Mouse (Mus musculus) neural tube, embryonic 10.5 days (tissue): ENCODE results near the gene Umodl1.
A peak's percentile ranks its signal among the peaks of the same experiment; 100 is the strongest.

Source experiments
- DNase-seq: peaks from one replicate; pipeline ENCODE4 v3.0.0-alpha.2; 2017; ENCODE audit warnings: low spot score; ENCODE audit errors: extremely low spot score

The Umodl1 gene

DNA sequence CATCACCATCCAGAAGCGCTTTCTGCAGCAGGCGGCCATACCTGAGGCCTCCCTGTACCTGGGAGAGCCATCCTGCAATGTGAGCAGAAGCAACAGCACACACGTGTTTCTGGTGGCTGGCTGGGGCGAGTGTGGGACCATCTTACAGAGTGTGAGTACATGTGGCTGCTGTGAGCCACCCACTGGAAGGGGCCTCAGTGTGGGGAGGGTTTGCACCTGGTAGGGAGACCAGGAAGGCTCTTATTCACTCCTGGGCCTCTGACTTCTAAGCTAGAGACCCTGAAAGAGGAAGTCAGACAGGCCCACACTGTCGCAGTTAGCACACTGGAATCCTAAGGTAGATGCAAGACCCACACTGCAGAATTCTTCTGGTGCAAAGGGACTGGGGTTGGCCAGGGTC is 41.9 kb downstream of the Umodl1 start:
- no peak for DNase-seq

GRCm38 (mm10) chr17:31000897-31001296 is 46.5 kb downstream of the Umodl1 start:
- peak; percentile 62 for DNase-seq

DNA sequence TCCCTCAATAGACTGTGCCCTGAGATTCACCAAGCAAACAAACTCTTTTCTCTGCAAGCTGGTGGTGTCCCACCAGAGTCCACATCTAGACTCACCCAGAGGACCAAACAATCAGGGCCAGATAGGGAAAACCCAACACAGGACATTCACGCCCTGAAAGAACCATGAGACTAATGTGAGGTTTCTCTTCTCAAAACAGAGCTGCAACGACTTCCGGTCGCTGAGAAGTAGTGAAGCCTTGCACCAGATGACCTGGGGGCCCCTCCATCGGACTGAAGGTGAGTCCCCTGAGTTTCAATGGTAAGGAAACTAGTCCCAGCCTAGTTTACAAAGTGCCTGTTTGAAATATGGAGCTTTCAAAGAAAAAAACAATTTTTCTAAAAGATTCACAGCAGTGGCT is 48.2 kb downstream of the Umodl1 start:
- no peak for DNase-seq

- DNase-seq = no peak
These were observed 50.8 kb downstream of the Umodl1 start for GRCm38 (mm10) chr17:31005284-31005683.

DNA sequence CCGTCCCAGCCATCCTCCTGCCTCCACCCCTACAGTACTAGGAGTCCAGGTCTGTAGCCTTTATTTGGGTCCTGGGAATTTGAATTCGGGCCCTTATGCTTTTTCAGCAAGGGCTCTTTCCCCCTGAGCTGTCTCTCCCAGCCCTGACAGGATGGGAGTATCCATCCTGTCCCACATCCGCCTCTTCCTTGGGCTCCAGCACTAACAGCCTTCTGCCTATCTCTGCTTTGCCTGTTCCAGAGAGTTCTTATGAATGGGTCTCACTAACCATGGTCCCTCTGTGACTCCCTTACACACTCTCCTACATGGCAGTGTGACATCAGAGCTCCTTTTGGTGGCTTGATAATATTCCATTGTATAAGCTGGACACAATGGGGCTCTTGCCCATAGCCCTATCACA is 52.9 kb downstream of the Umodl1 start:
- no peak for DNase-seq

GRCm38 (mm10) chr17:31008416-31008815 is 54.0 kb downstream of the Umodl1 start:
- no peak for DNase-seq

DNA sequence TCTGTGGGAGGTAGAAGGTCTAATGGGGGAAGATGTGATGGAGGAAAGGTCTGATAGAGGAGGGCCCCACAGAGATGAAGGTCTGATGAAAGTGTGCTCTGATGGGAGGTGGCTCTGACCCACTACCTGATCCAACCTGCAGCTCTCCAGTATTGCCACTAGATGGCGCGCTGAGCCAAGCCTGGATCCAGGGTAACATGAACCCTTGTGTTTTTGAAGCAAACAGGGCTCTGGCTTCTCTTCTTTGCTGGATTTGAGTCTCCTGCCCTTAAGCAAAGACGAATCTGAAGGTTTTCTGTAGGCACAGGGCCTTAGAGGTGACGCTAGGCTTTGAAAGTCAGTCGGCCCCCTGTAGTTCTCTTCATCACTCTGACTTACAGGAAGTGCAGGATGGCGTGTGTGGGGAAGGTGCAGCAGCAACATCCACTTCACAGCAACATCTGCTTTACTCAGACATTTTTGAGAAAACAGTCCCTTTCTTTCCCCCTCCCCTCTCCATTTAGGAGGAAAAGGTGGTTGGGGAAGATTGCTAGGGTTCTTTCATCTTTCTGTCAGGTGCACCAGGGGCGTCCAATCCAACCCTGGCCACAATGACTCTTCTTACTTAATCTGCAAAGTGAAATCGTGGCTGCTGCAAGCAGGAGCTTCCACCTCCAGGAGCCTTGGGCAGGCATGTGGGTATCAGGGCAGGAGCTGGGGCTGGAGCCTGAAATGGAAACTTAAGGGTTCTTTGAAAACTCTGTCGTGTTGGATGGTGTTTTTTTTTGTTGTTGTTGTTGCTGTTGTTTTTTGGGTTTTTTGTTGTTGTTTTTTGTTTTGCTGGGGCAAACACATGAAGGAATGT is 57.3 kb downstream of the Umodl1 start:
- peak; percentile 67 for DNase-seq

- DNase-seq = peak; percentile 52
These were observed 63.8 kb downstream of the Umodl1 start for GRCm38 (mm10) chr17:31018267-31018666.

DNA sequence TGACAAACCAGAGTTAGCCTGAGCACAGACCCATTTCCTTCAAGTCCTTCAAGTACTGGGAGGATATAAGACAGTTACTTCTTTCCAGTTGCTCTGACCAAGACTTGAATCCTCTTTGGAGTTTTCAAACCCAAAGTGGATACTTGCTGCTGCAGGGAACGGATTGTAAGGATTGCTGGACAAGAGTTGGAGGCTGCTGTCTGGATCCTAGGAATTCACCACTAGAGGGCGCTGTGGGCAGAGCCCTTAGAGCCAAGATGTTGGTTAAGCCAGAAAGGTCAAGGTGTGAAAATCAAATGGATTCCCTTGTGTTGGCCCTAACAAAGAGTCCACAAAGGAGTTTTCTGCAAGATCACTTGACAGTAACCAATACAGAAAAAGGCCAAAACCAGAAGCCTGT is 65.1 kb downstream of the Umodl1 start:
- DNase-seq = peak; percentile 66

- DNase-seq = no peak
These were observed 65.6 kb downstream of the Umodl1 start for GRCm38 (mm10) chr17:31020078-31020477.

DNA sequence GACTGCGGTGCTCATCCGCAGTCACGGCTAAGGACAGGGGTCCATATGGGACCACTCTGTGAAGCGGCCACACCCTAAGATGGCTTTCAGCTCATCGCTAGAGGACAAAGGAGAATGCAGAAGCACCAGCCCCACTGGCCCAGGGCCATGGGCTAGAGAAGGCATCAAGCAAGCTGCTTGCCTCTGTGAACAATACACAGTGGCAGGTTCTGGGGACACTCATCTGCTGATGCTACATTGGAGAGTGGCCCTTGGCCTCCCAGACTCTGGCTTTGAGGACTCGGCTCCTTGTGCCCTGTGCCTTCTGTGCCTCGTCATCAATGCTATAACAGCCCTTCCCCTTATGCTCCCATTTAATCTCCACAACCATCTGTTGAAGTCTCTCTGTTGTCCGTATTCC is 66.8 kb downstream of the Umodl1 start:
- DNase-seq = no peak

DNA sequence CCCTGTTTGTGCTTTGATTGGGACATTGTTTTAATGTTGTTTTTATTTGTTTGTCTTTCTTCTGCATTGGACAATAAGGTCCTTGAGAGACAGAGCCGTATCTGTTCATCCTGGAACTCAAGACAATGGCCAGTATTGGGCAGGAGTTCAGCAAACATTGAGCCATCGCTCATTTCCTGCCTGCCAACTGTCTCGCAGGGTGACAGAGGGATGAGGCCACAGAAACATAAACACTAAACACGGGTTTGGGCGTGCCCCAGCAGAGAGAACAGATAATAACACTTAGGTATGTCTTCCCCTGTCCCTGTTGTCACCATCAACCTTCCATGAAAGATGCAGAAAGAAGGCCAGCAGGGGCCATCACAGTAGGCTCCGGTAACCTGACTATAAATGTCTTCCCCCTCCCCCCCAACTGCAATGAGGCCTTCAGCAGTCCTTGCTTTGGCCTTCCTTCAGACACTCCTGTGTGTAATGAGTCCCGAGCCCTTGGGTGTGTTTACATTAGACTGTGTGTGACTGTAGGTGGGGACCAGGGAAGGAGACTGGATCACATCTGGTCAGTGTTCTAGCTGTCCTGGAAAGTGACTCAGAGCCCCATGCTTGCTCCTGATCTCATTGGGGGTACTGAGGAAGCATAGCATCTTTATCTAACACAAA is 69.8 kb downstream of the Umodl1 start:
- no peak for DNase-seq

DNA sequence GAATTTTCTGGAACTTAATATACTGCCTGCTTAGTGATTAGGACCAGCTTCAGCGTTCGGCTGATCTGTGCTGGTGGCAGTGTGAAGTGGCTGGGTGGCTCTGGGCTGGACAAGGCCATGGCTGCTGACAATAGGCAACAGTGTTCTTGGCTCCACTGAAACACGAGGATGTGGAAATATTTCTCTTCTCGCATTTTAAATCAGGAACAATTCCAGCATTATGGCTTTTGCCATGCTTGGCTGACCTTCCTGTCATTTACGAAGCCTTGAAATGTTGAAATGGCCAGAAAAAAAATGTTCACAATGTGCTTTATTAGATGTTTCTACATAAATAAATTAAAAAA is 70.3 kb downstream of the Umodl1 start:
- no peak for DNase-seq

DNA sequence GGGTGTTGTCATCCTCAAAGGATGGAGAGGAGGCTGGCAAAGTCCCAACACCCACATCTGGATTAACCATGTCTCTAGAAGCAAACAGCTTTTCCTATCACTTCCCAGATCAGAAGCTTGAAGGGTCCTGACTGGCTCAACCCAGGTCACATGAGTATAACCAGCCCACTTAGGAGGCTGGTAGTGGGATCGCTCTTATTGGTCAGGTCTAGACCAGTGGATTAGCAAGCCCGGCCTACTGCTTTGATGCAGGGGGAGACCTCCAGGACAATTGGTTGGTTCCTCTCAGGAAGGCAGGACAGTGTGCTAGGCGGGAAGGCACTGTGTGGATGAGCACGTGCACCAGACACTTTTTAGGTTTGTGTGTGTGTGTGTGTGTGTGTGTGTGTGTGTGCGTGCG is 72.5 kb downstream of the Umodl1 start:
- DNase-seq = no peak

- no peak for DNase-seq
These were observed 73.3 kb downstream of the Umodl1 start for GRCm38 (mm10) chr17:31027723-31028122.

- no peak for DNase-seq
These were observed 74.5 kb downstream of the Umodl1 start for GRCm38 (mm10) chr17:31028821-31029370.

- no peak for DNase-seq
These were observed 75.0 kb downstream of the Umodl1 start for GRCm38 (mm10) chr17:31029407-31029806.

DNA sequence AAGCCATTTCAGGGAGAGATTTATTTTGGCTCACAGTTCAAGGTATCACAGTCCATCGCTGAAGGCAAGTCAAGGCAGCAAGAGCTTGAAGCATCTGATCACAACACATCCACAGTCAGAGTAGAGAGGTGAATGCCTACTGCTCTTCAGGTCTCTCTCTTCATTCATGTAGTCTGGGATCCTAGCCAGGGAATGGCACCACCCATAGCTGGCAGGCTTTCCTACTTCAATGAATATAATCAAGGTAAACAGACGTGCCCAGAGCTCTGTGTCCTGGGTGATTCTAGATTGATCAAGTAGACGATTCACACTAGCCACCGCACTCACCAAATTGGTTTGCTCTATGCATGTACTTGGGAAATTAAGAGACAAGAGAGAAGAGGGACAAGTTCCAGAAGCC is 77.9 kb downstream of the Umodl1 start:
- no peak for DNase-seq

GRCm38 (mm10) chr17:31033251-31033650 is 78.8 kb downstream of the Umodl1 start:
- DNase-seq = no peak

DNA sequence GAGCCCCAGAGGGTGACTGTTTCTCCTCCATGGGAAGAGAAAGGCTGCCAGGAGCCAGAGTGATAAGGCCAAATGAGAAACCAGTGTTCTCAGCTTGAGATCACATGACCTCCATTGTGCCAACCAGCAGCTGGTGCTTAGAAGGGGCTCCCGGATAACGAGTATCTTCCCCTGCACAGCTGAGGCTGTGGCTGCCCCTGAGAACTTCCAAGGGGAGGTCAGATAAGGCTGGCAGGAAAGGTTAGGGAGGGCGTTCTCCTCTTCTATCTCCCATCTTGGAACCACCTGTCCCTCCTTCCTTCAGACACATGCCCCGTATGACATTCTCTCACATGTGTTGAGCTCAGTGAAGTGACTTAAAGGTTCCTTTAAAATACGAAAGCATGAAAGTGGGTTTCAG is 79.7 kb downstream of the Umodl1 start:
- DNase-seq = no peak

- DNase-seq = no peak
These were observed 80.4 kb downstream of the Umodl1 start for GRCm38 (mm10) chr17:31034674-31035356.
